Mouse (Mus musculus): ENCODE results near the gene Rsrc1. TPM values are rescaled to one million over a fixed set of nuclear protein-coding genes. Genes with fewer than 3 reads are reported as not detected.

Gene Rsrc1
- polyA plus RNA-seq, 1 experiment from 2014 or later = 6.1 TPM

- Histone ChIP-seq H3K4me3 (ENCODE audit: low read depth, low read length) (no peak overlapping the region), H3K9me3 (replicated peaks; ENCODE audit: control insufficient read depth, low read length) (no peaks in the 10 kb centered on the region), H3K27me3 (ENCODE audit: control insufficient read depth, insufficient read depth, low read depth, low read length) (0 out of 2 replicates have a peak, but pooled peaks cover 2% of the 10 kb centered on the region), H3K4me2 (ENCODE audit: low read depth, low read length) (no peak overlapping the region), H3K36me3 (ENCODE audit: control insufficient read depth, insufficient read depth) (no peaks in the 10 kb centered on the region), H3K4me1 (ENCODE audit: control insufficient read depth, low read depth, low read length) (no peaks in the 10 kb centered on the region), H3K9ac (ENCODE audit: low read depth, low read length) (no peak overlapping the region), H3K27ac (ENCODE audit: low read length) (no peak overlapping the region)
- no peak for ATAC-seq (ENCODE audit: low read depth)
- WGBS (ENCODE audit: insufficient replicate concordance) = 58% methylated on average over 4 of the region's 4 CpGs
These were observed 385.1 kb downstream of the Rsrc1 start for GRCm38 (mm10) chr3:67366087-67366892.

DNA sequence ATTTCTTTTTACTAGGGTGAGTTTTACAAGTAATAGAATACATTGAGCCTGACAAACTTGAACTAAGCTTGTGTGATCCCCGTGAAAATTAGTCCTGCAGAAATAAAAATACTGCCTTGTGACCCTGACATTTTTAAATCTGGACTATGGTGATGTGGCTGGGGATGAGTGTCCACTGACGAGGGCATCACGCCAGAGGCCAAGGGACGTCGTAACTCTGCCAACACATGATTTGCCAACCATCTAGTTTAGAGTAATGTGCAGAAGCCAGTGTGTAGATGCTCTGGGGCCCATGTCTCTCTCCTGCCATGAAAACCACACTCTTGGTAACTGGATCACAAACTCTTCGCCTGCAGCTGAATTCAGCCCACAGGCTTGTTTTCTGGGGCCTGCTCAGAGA is 386.3 kb downstream of the Rsrc1 start:
- no peak overlapping the region for H3K4me3 ChIP-seq (ENCODE audit: low read depth, low read length)
- H3K36me3 ChIP-seq (ENCODE audit: control insufficient read depth, insufficient read depth) = no peaks in the 10 kb centered on the region
- H3K27ac ChIP-seq (ENCODE audit: low read length) = no peak overlapping the region
- 0 out of 2 replicates have a peak, but pooled peaks cover 2% of the 10 kb centered on the region for H3K27me3 ChIP-seq (ENCODE audit: control insufficient read depth, insufficient read depth, low read depth, low read length)
- no peak overlapping the region for H3K9ac ChIP-seq (ENCODE audit: low read depth, low read length)
- H3K4me2 ChIP-seq (ENCODE audit: low read depth, low read length) = no peak overlapping the region
- no peaks in the 10 kb centered on the region for H3K9me3 ChIP-seq (replicated peaks; ENCODE audit: control insufficient read depth, low read length)
- H3K4me1 ChIP-seq (ENCODE audit: control insufficient read depth, low read depth, low read length) = no peaks in the 10 kb centered on the region
- no peak for ATAC-seq (ENCODE audit: low read depth)
- 67% methylated on average over 6 of the region's 6 CpGs for WGBS (ENCODE audit: insufficient replicate concordance)

GRCm38 (mm10) chr3:67369407-67370079 is 388.4 kb downstream of the Rsrc1 start:
- ATAC-seq (ENCODE audit: low read depth) = no peak
- H3K4me2 ChIP-seq (ENCODE audit: low read depth, low read length) = no peak overlapping the region
- H3K9me3 ChIP-seq (replicated peaks; ENCODE audit: control insufficient read depth, low read length) = no peaks in the 10 kb centered on the region
- peaks cover 6% of the 10 kb centered on the region for H3K4me1 ChIP-seq (ENCODE audit: control insufficient read depth, low read depth, low read length)
- H3K27me3 ChIP-seq (ENCODE audit: control insufficient read depth, insufficient read depth, low read depth, low read length) = peaks cover 16% of the 10 kb centered on the region
- H3K4me3 ChIP-seq (ENCODE audit: low read depth, low read length) = no peak overlapping the region
- no peaks in the 10 kb centered on the region for H3K36me3 ChIP-seq (ENCODE audit: control insufficient read depth, insufficient read depth)
- WGBS (ENCODE audit: insufficient replicate concordance) = 55% methylated on average over 5 of the region's 5 CpGs
- no peak overlapping the region for H3K9ac ChIP-seq (ENCODE audit: low read depth, low read length)
- H3K27ac ChIP-seq (ENCODE audit: low read length) = no peak overlapping the region

DNA sequence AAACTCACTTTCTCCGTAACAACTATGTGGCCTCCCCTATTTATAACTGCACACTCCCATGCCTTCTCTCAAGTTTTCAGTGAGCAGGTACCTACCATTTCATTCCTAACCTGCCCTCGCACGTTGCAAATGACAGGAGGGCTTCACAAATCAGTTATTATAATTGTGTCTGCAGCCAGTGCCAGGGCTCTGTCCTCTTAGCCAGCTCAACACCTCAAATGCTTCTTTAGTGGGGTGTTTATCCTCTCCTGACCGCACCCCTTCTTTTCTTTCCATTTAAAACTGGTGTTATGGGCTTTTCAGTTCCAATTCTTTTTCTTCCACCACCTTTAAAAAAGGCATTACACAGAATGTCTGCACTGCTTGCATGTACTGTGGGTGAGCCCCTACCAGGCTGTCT is 391.0 kb downstream of the Rsrc1 start:
- H3K27ac ChIP-seq (ENCODE audit: low read length) = no peak overlapping the region
- no peak overlapping the region for H3K4me3 ChIP-seq (ENCODE audit: low read depth, low read length)
- no peaks in the 10 kb centered on the region for H3K9me3 ChIP-seq (replicated peaks; ENCODE audit: control insufficient read depth, low read length)
- H3K27me3 ChIP-seq (ENCODE audit: control insufficient read depth, insufficient read depth, low read depth, low read length) = peaks cover 18% of the 10 kb centered on the region
- no peaks in the 10 kb centered on the region for H3K36me3 ChIP-seq (ENCODE audit: control insufficient read depth, insufficient read depth)
- peaks cover 6% of the 10 kb centered on the region for H3K4me1 ChIP-seq (ENCODE audit: control insufficient read depth, low read depth, low read length)
- no peak for ATAC-seq (ENCODE audit: low read depth)
- WGBS (ENCODE audit: insufficient replicate concordance) = 51% methylated on average over 4 of the region's 4 CpGs
- H3K4me2 ChIP-seq (ENCODE audit: low read depth, low read length) = no peak overlapping the region
- H3K9ac ChIP-seq (ENCODE audit: low read depth, low read length) = no peak overlapping the region

DNA sequence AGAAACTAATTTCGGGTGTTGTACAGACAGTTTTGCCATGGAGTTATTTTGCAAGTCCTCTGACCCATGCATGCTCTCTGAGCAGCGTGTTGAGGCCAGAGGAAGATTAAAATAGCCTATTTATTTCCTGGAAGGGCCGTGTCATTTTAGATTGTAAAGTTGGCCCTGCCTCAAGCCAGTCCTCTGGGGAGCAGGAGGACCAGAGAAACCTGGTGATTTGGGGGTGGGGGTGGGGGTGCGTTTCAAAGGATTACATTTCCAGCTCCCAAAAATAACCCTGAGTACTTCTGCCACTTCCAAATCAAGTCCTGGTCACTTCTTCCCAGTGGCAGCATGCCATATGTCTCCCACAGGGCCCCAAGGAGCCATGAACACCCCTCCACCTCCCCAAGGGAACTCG is 391.6 kb downstream of the Rsrc1 start:
- WGBS (ENCODE audit: insufficient replicate concordance) = 37% methylated on average over 5 of the region's 5 CpGs
- Histone ChIP-seq H3K4me3 (ENCODE audit: low read depth, low read length) (no peak overlapping the region), H3K9ac (ENCODE audit: low read depth, low read length) (no peak overlapping the region), H3K4me1 (ENCODE audit: control insufficient read depth, low read depth, low read length) (peaks cover 6% of the 10 kb centered on the region), H3K4me2 (ENCODE audit: low read depth, low read length) (no peak overlapping the region), H3K27me3 (ENCODE audit: control insufficient read depth, insufficient read depth, low read depth, low read length) (peaks cover 18% of the 10 kb centered on the region), H3K27ac (ENCODE audit: low read length) (no peak overlapping the region), H3K9me3 (replicated peaks; ENCODE audit: control insufficient read depth, low read length) (no peaks in the 10 kb centered on the region), H3K36me3 (ENCODE audit: control insufficient read depth, insufficient read depth) (no peaks in the 10 kb centered on the region)
- no peak for ATAC-seq (ENCODE audit: low read depth)

- WGBS (ENCODE audit: insufficient replicate concordance) = under 1% methylated on average over 35 of the region's 35 CpGs
- peak; percentile 84 for ATAC-seq (ENCODE audit: low read depth)
- Histone ChIP-seq H3K9ac (ENCODE audit: low read depth, low read length) (no peak within 1 kb of the TSS), H3K4me1 (ENCODE audit: control insufficient read depth, low read depth, low read length) (peaks cover 6% of the 10 kb centered on the region), H3K36me3 (ENCODE audit: control insufficient read depth, insufficient read depth) (no peaks in the 10 kb centered on the region), H3K9me3 (replicated peaks; ENCODE audit: control insufficient read depth, low read length) (no peaks in the 10 kb centered on the region), H3K4me3 (ENCODE audit: low read depth, low read length) (peak within 1 kb of the TSS; percentile 42), H3K27ac (ENCODE audit: low read length) (no peak within 1 kb of the TSS), H3K27me3 (ENCODE audit: control insufficient read depth, insufficient read depth, low read depth, low read length) (peaks cover 18% of the 10 kb centered on the region), H3K4me2 (ENCODE audit: low read depth, low read length) (peak within 1 kb of the TSS; percentile 61)
These were observed 392.7 kb downstream of the Rsrc1 start, which contains the start of gene Mlf1 for GRCm38 (mm10) chr3:67373872-67374271. Mlf1 (plus strand) TSS chr3:67374097.

GRCm38 (mm10) chr3:67374360-67374778 is 393.2 kb downstream of the Rsrc1 start:
- Histone ChIP-seq H3K36me3 (ENCODE audit: control insufficient read depth, insufficient read depth) (no peaks in the 10 kb centered on the region), H3K9me3 (replicated peaks; ENCODE audit: control insufficient read depth, low read length) (no peaks in the 10 kb centered on the region), H3K27ac (ENCODE audit: low read length) (no peak overlapping the region), H3K4me1 (ENCODE audit: control insufficient read depth, low read depth, low read length) (peaks cover 6% of the 10 kb centered on the region), H3K27me3 (ENCODE audit: control insufficient read depth, insufficient read depth, low read depth, low read length) (peaks cover 18% of the 10 kb centered on the region), H3K4me3 (ENCODE audit: low read depth, low read length) (peak overlapping the region; percentile 42), H3K4me2 (ENCODE audit: low read depth, low read length) (peak overlapping the region; percentile 61), H3K9ac (ENCODE audit: low read depth, low read length) (no peak overlapping the region)
- ATAC-seq (ENCODE audit: low read depth) = no peak
- WGBS (ENCODE audit: insufficient replicate concordance) = 23% methylated on average over 7 of the region's 7 CpGs

DNA sequence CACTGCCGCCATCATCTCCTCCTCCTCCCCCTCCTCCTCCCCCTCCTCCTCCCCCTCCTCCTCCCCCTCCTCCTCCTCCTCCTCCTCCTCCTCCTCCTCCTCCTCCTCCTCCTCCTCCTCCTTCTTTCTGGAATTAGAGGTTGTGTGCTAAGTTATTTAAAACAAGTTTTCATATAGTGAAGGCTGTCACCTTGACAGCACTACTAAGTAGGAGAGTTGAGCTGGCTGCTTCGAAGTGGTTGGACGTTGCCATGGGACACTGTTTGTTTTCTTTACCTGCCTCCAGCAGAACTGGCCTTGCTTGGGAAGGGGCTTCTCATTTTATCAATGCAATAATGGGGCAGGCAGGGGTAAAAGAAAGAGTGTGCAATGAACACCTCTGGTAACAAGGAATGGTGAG is 393.9 kb downstream of the Rsrc1 start, which contains the start of gene Gm17402:
TSS of gene Gm17402 (minus strand) at position 101 of the 400 bp plus-strand sequence.
- Histone ChIP-seq H3K4me2 (ENCODE audit: low read depth, low read length) (peak within 1 kb of the TSS; percentile 61), H3K27me3 (ENCODE audit: control insufficient read depth, insufficient read depth, low read depth, low read length) (peaks cover 16% of the 10 kb centered on the region), H3K36me3 (ENCODE audit: control insufficient read depth, insufficient read depth) (no peaks in the 10 kb centered on the region), H3K9me3 (replicated peaks; ENCODE audit: control insufficient read depth, low read length) (no peaks in the 10 kb centered on the region), H3K27ac (ENCODE audit: low read length) (no peak within 1 kb of the TSS), H3K4me3 (ENCODE audit: low read depth, low read length) (peak within 1 kb of the TSS; percentile 42), H3K4me1 (ENCODE audit: control insufficient read depth, low read depth, low read length) (peaks cover 6% of the 10 kb centered on the region), H3K9ac (ENCODE audit: low read depth, low read length) (no peak within 1 kb of the TSS)
- no peak for ATAC-seq (ENCODE audit: low read depth)
- 47% methylated on average over 3 of the region's 3 CpGs for WGBS (ENCODE audit: insufficient replicate concordance)

DNA sequence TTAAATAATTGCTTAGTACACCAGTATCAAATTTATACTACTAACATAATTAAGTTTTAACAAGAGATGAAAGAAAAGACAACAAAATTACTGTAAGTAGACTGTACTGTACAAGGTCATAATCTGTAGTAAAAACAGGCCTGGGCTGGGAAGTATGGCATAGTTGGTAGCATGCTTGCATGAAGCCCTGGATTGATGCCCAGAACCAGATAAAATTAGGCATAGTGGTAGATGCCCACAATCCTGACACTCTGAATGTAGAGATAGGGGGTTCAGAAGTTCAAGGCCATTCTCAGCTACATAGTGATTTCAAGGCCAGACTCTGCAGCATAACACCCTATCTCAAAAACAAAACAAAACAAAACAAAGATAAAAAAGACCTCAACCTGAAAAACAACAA is 397.0 kb downstream of the Rsrc1 start:
- Histone ChIP-seq H3K4me3 (ENCODE audit: low read depth, low read length) (no peak overlapping the region), H3K27me3 (ENCODE audit: control insufficient read depth, insufficient read depth, low read depth, low read length) (peaks cover 11% of the 10 kb centered on the region), H3K36me3 (ENCODE audit: control insufficient read depth, insufficient read depth) (no peaks in the 10 kb centered on the region), H3K4me2 (ENCODE audit: low read depth, low read length) (no peak overlapping the region), H3K4me1 (ENCODE audit: control insufficient read depth, low read depth, low read length) (peaks cover 6% of the 10 kb centered on the region), H3K27ac (ENCODE audit: low read length) (no peak overlapping the region), H3K9ac (ENCODE audit: low read depth, low read length) (no peak overlapping the region), H3K9me3 (replicated peaks; ENCODE audit: control insufficient read depth, low read length) (no peaks in the 10 kb centered on the region)
- ATAC-seq (ENCODE audit: low read depth) = no peak
